Mouse (Mus musculus) heart, postnatal 0 days (tissue): ENCODE data around the gene Cks2.
"Not testable (repeated sequence)": the region's sequence is repeated elsewhere in the genome, so short reads cannot be mapped to it uniquely, and the experiment has no call there.

Source experiments
- CTCF ChIP-seq: IDR thresholded peaks from 2 replicates; pipeline ENCODE4 v1.5.1; 2016; ENCODE audit warnings: antibody characterized with exemption, control low read depth, low read depth
- EP300 ChIP-seq: IDR thresholded peaks from 2 replicates; pipeline ENCODE4 v1.6.1; 2016; ENCODE audit warnings: antibody characterized with exemption, low read depth

GRCm38 (mm10) chr13:51668195-51668594 is 23.2 kb downstream of the Cks2 start:
- not testable (repeated sequence) for TF ChIP-seq CTCF, EP300
